Mouse (Mus musculus): ENCODE measurements around the gene Akna. TPM values are rescaled to one million over a fixed set of nuclear protein-coding genes. Genes with fewer than 3 reads are reported as not detected.

Gene Akna
- polyA plus RNA-seq, 1 experiment, result 22.7 TPM

- Histone ChIP-seq H3K4me3 (replicated peaks; ENCODE audit: extremely low read depth, low read depth, low read length) (no peak overlapping the region), H3K4me1 (ENCODE audit: control insufficient read depth, insufficient read depth, low read length) (0 out of 2 replicates have a peak, but pooled peaks cover 3% of the 10 kb centered on the region)
- DNase-seq, result no peak
- TF ChIP-seq POLR2A (IDR thresholded peaks at IDR 0.05; ENCODE audit: borderline replicate concordance, extremely low read depth, low read depth, low read length) (no peak), CTCF (IDR thresholded peaks at IDR 0.05; ENCODE audit: insufficient read depth, low read length) (no peak)
- 62% methylated on average over 5 of the region's 5 CpGs for WGBS
Observed at GRCm38 (mm10) chr4:63411222-63411621, 8.1 kb upstream of the Akna start.

- TF ChIP-seq POLR2A (IDR thresholded peaks at IDR 0.05; ENCODE audit: borderline replicate concordance, extremely low read depth, low read depth, low read length), result no peak
- TF ChIP-seq CTCF (IDR thresholded peaks at IDR 0.05; ENCODE audit: insufficient read depth, low read length), result no peak
- WGBS, result under 1% methylated on average over 19 of the region's 19 CpGs
Observed at GRCm38 (mm10) chr4:63410583-63410934, 7.4 kb upstream of the Akna start.

DNA sequence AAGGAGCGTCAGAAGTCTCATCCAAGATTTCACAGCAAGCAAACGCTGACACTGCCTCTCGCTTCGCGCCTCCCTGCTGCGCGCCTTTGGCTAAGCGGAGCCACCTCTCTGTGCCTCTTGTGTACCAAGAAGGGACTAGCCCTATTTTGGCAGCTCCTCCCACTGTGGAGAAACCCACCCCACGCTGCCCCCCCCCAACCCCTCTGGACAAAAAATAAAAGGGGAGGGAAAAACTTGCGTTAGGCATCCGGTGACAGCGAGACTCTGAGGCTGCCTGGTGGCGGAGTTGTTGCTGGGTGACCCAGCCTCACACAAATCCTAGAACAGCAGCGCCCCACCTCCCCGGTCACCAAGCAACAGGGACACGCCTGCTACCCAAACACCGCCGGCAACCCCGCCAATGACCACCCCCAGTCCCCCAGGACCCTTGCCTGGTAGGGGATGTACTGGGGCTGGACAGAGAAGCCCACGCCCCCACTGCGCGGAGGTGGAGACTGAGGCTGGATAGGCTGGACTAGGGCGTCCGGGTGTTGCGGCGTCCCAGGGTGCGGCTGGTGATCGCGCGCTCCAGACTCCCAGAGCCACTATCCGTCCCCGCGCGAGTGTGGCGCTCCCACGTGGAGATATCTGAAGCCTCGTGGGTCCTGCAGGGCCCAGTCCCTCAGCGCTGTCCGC lies 6.9 kb upstream of the Akna start:
- Histone ChIP-seq H3K4me3 (replicated peaks; ENCODE audit: extremely low read depth, low read depth, low read length) (peak overlapping the region; percentile 67), H3K4me1 (ENCODE audit: control insufficient read depth, insufficient read depth, low read length) (0 out of 2 replicates have a peak, but pooled peaks cover 3% of the 10 kb centered on the region)
- TF ChIP-seq POLR2A (IDR thresholded peaks at IDR 0.05; ENCODE audit: borderline replicate concordance, extremely low read depth, low read depth, low read length), result peak; percentile 73; the same call in 1 of the 2 replicates
- no peak for TF ChIP-seq CTCF (IDR thresholded peaks at IDR 0.05; ENCODE audit: insufficient read depth, low read length)
- WGBS, result under 1% methylated on average over 39 of the region's 39 CpGs
- DNase-seq, result peak; percentile 33

More at GRCm38 (mm10) chr4:63410583-63410934, 7.4 kb upstream of the Akna start:
- Histone ChIP-seq H3K4me3 (replicated peaks; ENCODE audit: extremely low read depth, low read depth, low read length) (peak overlapping the region; percentile 67), H3K4me1 (ENCODE audit: control insufficient read depth, insufficient read depth, low read length) (0 out of 2 replicates have a peak, but pooled peaks cover 3% of the 10 kb centered on the region)
- peak; percentile 91 for DNase-seq

DNA sequence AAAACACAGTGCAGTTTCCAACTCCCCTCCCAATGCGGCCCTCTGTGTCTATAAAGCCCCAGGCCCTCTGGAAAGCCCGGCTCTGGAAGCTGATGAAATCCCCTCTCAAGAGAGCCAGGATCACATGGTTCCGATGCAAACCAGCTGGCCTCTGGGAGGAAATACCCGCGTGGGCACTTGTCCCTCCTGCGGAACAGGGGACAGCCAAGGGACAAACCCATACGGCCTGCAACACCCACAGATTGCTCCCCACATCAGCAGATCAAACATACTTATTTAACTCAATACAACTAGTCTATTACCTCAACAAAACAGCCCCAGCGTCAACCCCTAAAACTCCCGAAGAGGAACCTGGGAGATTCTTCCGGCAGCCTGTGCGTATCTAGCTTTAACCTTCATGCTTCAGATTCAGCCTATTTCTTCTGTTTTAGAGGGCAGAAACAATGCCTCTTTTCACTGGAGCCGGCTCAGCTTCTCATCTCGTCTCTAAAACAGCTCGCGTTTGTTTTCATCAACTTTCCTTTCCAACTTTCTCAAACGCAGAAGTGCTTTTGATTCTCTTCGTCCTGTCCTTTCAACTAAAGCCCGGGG lies 6.3 kb upstream of the Akna start:
- peak overlapping the region; percentile 67 for H3K4me3 ChIP-seq (replicated peaks; ENCODE audit: extremely low read depth, low read depth, low read length)
- 0 out of 2 replicates have a peak, but pooled peaks cover 3% of the 10 kb centered on the region for H3K4me1 ChIP-seq (ENCODE audit: control insufficient read depth, insufficient read depth, low read length)
- peak; percentile 43 for DNase-seq
- TF ChIP-seq POLR2A (IDR thresholded peaks at IDR 0.05; ENCODE audit: borderline replicate concordance, extremely low read depth, low read depth, low read length) (peak; percentile 39; the same call in 1 of the 2 replicates), CTCF (IDR thresholded peaks at IDR 0.05; ENCODE audit: insufficient read depth, low read length) (no peak)
- WGBS, result under 1% methylated on average over 18 of the region's 18 CpGs

DNA sequence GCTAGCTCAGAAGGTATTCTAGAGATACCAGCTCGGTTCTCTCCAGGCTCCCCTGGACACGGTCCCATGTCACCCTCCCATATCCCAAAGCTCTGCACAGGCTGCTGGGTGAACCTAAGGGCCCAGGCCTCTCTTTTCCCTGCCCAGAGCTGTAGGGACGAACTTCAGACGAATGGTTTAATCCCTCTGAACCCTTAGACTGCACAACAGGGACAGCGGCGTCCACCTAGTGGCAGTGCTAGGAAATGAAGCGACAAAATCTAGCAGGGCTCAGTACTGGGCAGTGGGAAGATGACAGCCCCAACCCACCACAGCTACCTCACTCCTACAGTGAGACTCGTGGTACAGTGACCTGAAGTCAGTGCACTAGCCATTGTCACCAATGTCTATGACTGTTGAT lies 5.5 kb upstream of the Akna start:
- peaks cover 8% of the 10 kb centered on the region for H3K4me1 ChIP-seq (ENCODE audit: control insufficient read depth, insufficient read depth, low read length)
- WGBS, result 10% methylated on average over 8 of the region's 8 CpGs
- peak overlapping the region; percentile 28 for H3K4me3 ChIP-seq (replicated peaks; ENCODE audit: extremely low read depth, low read depth, low read length)
- TF ChIP-seq CTCF (IDR thresholded peaks at IDR 0.05; ENCODE audit: insufficient read depth, low read length), result peak; percentile 86
- TF ChIP-seq POLR2A (IDR thresholded peaks at IDR 0.05; ENCODE audit: borderline replicate concordance, extremely low read depth, low read depth, low read length), result no peak
- DNase-seq, result peak; percentile 54

DNA sequence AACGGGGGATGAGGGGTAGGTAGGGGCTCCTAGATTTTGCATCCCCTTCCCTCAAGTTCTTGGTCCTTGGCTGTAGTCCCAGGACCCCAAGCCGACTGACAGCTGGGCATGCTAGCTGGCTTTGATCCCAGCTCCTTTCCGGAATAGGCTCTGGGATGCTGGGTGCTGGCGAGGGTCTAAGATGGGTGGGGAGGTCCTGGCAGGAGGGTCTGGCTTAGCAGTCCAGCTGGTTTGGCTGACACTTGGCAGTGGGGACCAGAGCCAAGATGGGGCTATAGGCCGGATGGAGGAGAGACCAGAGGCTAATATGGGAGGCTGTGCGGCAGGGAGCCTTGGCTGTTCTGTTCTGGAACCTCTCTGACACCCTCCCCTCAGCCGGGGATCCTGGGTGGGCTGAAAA lies 5.1 kb upstream of the Akna start:
- no peak for TF ChIP-seq POLR2A (IDR thresholded peaks at IDR 0.05; ENCODE audit: borderline replicate concordance, extremely low read depth, low read depth, low read length)
- TF ChIP-seq CTCF (IDR thresholded peaks at IDR 0.05; ENCODE audit: insufficient read depth, low read length), result no peak
- no peak for DNase-seq
- WGBS, result 34% methylated on average over 7 of the region's 7 CpGs
- H3K4me1 ChIP-seq (ENCODE audit: control insufficient read depth, insufficient read depth, low read length), result peaks cover 11% of the 10 kb centered on the region
- no peak overlapping the region for H3K4me3 ChIP-seq (replicated peaks; ENCODE audit: extremely low read depth, low read depth, low read length)

DNA sequence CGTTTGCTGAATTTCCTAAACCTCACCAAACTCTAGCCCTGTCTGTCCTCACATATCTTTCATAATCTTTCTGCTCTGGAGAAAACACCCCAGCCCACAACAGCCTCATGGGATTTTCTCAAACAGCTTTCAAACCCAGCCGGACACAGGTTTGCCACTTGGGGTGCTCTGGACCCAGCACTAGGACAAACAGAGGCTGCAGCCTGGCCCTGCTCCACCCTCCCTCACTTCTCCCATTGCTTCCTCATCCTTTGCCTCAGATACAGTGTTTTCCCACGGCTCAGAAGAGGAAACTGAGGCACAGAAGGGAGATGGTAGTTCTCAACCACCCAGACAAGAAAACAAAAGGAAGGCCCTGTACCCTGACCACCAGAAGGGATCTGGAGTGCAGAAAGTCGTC lies 2.5 kb upstream of the Akna start:
- TF ChIP-seq CTCF (IDR thresholded peaks at IDR 0.05; ENCODE audit: insufficient read depth, low read length) (no peak), POLR2A (IDR thresholded peaks at IDR 0.05; ENCODE audit: borderline replicate concordance, extremely low read depth, low read depth, low read length) (no peak)
- WGBS, result 56% methylated on average over 4 of the region's 4 CpGs
- Histone ChIP-seq H3K4me1 (ENCODE audit: control insufficient read depth, insufficient read depth, low read length) (peaks cover 11% of the 10 kb centered on the region), H3K4me3 (replicated peaks; ENCODE audit: extremely low read depth, low read depth, low read length) (no peak overlapping the region)
- DNase-seq, result no peak

DNA sequence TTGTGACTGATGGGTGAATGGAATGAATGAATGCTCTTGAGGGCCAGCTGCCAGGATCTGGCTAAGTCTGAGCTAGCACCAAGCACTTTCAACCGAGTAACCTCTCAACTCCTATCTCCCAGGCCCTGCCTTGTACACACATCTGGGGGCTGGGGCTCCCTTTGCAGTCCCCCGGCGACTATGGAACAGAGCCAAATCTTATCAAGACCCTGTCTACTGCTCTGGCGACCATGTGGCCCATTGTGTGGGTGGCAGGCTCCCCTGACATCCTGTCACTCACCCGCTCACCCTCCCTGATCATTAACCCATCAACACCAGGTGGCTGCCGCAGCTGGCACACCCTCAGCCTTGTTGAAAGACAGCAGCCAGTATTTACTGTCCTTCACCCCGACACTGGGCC lies 1.9 kb upstream of the Akna start:
- no peak for DNase-seq
- WGBS, result 23% methylated on average over 7 of the region's 7 CpGs
- peaks cover 11% of the 10 kb centered on the region for H3K4me1 ChIP-seq (ENCODE audit: control insufficient read depth, insufficient read depth, low read length)

DNA sequence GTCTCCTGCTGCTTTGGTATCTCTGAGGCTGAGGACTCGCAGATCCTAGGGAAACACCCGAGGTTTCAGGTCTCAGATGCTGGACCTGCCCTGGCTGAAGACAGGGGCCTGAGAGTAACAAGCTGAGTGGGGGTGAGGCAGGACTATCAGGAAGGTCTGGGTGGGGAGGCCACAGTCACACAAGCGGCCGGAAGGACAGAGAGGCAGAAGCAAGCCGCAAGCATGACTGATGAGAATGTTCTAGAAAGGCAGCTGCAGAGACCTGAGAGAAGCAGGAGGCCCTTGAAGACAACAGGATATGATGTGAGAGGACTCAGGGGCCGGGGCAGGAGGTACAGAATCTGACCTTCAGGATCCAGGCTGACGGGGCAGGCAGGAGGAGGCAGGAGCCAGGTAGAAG lies 1.1 kb upstream of the Akna start:
- DNase-seq, result no peak
- WGBS, result 46% methylated on average over 7 of the region's 7 CpGs
- Histone ChIP-seq H3K4me1 (ENCODE audit: control insufficient read depth, insufficient read depth, low read length) (peaks cover 13% of the 10 kb centered on the region), H3K4me3 (replicated peaks; ENCODE audit: extremely low read depth, low read depth, low read length) (no peak overlapping the region)
- TF ChIP-seq POLR2A (IDR thresholded peaks at IDR 0.05; ENCODE audit: borderline replicate concordance, extremely low read depth, low read depth, low read length) (peak; percentile 17; the same call in 1 of the 2 replicates), CTCF (IDR thresholded peaks at IDR 0.05; ENCODE audit: insufficient read depth, low read length) (no peak)

More for the DNA sequence above, 1.9 kb upstream of the Akna start:
- TF ChIP-seq CTCF (IDR thresholded peaks at IDR 0.05; ENCODE audit: insufficient read depth, low read length) (no peak), POLR2A (IDR thresholded peaks at IDR 0.05; ENCODE audit: borderline replicate concordance, extremely low read depth, low read depth, low read length) (no peak)
- no peak overlapping the region for H3K4me3 ChIP-seq (replicated peaks; ENCODE audit: extremely low read depth, low read depth, low read length)

DNA sequence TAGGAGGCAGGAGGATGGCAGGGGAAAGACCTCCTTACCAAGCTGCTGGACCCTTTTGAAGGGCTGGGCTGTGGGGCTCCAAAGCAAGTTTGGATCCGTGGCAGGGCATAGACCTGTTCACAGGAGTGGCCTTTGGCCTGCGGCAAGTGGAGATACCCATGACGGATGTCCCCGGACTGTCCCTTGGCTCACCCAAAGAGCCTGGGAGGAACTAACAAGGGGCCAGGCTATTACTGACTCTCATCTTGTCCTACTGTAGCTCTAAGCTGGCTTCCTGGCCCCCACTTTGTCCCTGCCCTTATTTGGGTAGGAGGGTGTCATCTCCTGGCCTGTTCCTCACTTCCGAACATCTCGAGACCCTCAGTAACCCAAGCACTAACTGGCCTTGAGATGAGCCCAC lies 596 bp downstream of the Akna start:
- H3K4me3 ChIP-seq (replicated peaks; ENCODE audit: extremely low read depth, low read depth, low read length), result peak overlapping the region; percentile 76
- no peak for DNase-seq
- TF ChIP-seq CTCF (IDR thresholded peaks at IDR 0.05; ENCODE audit: insufficient read depth, low read length), result no peak
- no peak for TF ChIP-seq POLR2A (IDR thresholded peaks at IDR 0.05; ENCODE audit: borderline replicate concordance, extremely low read depth, low read depth, low read length)
- H3K4me1 ChIP-seq (ENCODE audit: control insufficient read depth, insufficient read depth, low read length), result peaks cover 20% of the 10 kb centered on the region
- WGBS, result 8% methylated on average over 6 of the region's 6 CpGs
